ENCODE assay signal across 21 mouse cellular contexts in the genomic region with DNA sequence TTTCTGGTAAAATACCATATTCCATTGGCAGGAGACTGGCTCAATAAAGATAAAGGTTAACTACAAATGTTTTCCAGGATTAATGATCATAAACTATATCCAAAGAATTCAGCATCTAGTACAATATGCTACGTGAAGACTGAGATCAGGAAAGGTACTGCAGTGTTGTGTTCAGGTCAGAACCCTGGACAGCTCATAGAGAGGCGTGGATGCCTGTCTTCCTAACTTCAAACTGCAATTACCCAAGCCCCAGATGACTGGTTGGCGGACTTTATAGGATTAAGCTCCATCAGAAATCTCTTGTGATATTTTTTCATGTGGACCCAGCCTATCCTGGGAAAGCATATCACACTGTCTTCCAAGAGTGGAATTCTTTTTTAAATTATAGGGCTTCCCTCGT. TPM values are rescaled to one million over a fixed set of nuclear protein-coding genes. Genes with fewer than 3 reads are reported as not detected.
DNase-seq lines count a peak whose midpoint lies in the region; ATAC-seq and TF ChIP-seq lines count a peak whose summit lies in the region.
"Had no signal": no experiment of that assay in that cellular context is flagged by ENCODE, and none has a peak within 500 bp of the region (broad histone marks: within the 10 kb centered on the region; RNA-seq: fewer than 3 reads in every experiment).

No protein-coding gene starts in this region.

- H3K36me3 ChIP-seq in lung, postnatal 0 days (ENCODE audit: insufficient read depth, low read length), result no peaks in the 10 kb centered on the region
- no peaks in the 10 kb centered on the region for H3K36me3 ChIP-seq in midbrain, embryonic 10.5 days
- H3K36me3 ChIP-seq: hindbrain, embryonic 15.5 days had no signal

- WGBS in lung, postnatal 0 days, result 48% methylated on average over 4 of the region's 4 CpGs
- 60% methylated on average over 4 of the region's 4 CpGs for WGBS in midbrain, embryonic 10.5 days

- H3K9me3 ChIP-seq in lung, postnatal 0 days (ENCODE audit: low read length), result no peaks in the 10 kb centered on the region
- H3K9me3 ChIP-seq in midbrain, embryonic 10.5 days (replicated peaks), result no peaks in the 10 kb centered on the region
- H3K9me3 ChIP-seq: hindbrain, embryonic 15.5 days had no signal

- no peak overlapping the region for H3K4me2 ChIP-seq in lung, postnatal 0 days (replicated peaks; ENCODE audit: low read depth, low read length)
- H3K4me2 ChIP-seq: hindbrain, embryonic 15.5 days; liver, embryonic 11.5 days; midbrain, embryonic 11.5 days had no signal

- intact Hi-C loops in heart, postnatal 36 days (cut with DNase I), result loop anchor here (10.0 kb wide), 1 partner anchor 168 kb away; no protein-coding TSS in a partner anchor

- ATAC-seq in lung, postnatal 0 days, result no peak
- ATAC-seq: forebrain, postnatal 0 days had no signal

- H3K9ac ChIP-seq in lung, postnatal 0 days (replicated peaks; ENCODE audit: low read depth), result no peak overlapping the region
- H3K9ac ChIP-seq: forebrain, postnatal 0 days; hindbrain, embryonic 15.5 days had no signal

- H3K27me3 ChIP-seq in lung, postnatal 0 days (replicated peaks; ENCODE audit: insufficient read depth, low read length), result no peaks in the 10 kb centered on the region
- no peaks in the 10 kb centered on the region for H3K27me3 ChIP-seq in midbrain, embryonic 10.5 days (ENCODE audit: low read depth, poor library complexity, severe bottlenecking)
- H3K27me3 ChIP-seq: hindbrain, embryonic 15.5 days had no signal

- no peaks in the 10 kb centered on the region for H3K4me1 ChIP-seq in lung, postnatal 0 days (ENCODE audit: insufficient read depth, low read depth, low read length)
- 0 out of 2 replicates have a peak, but pooled peaks cover under 1% of the 10 kb centered on the region for H3K4me1 ChIP-seq in midbrain, embryonic 10.5 days
- H3K4me1 ChIP-seq: hindbrain, embryonic 15.5 days had no signal

- peak; percentile 34 for DNase-seq in heart, postnatal 4 days
- DNase-seq in heart, postnatal 36 days, result no peak
- peak; percentile 38 for DNase-seq in lung, postnatal 0 days (ENCODE audit: low spot score)
- DNase-seq in lung, adult 18-20 months, result no peak
- peak; percentile 37 for DNase-seq in ZHBTc4 (ENCODE audit: low read depth, low spot score)
- DNase-seq in mesoderm, embryonic 11.5 days (ENCODE audit: low read depth, low spot score), result peak; percentile 44
- no peak for DNase-seq in midbrain, embryonic 10.5 days (ENCODE audit: low spot score)
- DNase-seq in gastrocnemius, adult 8-10 months (ENCODE audit: low spot score in 2 of 2), result no peak
- DNase-seq: cerebellum, adult 18-20 months; forebrain, postnatal 0 days; gastrocnemius, postnatal 10 days; heart, adult 2 months; kidney, adult 8-10 months; right cerebral cortex, postnatal 14 days; thymus, postnatal 4 days had no signal

- TF ChIP-seq CTCF in lung, postnatal 0 days (IDR thresholded peaks at IDR 0.05), result no peak

- H3K27ac ChIP-seq in lung, postnatal 0 days (ENCODE audit: low read length), result no peak overlapping the region
- H3K27ac ChIP-seq in midbrain, embryonic 10.5 days (replicated peaks), result no peak overlapping the region
- H3K27ac ChIP-seq: heart, adult 2 months; hindbrain, embryonic 15.5 days; left cerebral cortex, adult 2 months had no signal

- H3K4me3 ChIP-seq in lung, postnatal 0 days (ENCODE audit: low read depth, low read length), result no peak overlapping the region
- no peak overlapping the region for H3K4me3 ChIP-seq in midbrain, embryonic 10.5 days
- H3K4me3 ChIP-seq: erythroblast, embryonic 14.5 days; heart, adult 2 months; hindbrain, embryonic 15.5 days; left cerebral cortex, adult 2 months had no signal

- TF ChIP-seq EP300 in lung, postnatal 0 days (IDR thresholded peaks at IDR 0.05), result no peak

RNA-seq across cellular contexts. Expression of a gene that starts 13.8 kb away (rescaled TPM):
- 1 to 10 TPM; 7.3 to 9.7 TPM for total RNA-seq in heart, postnatal 4 days (2021)
- 1 to 10 TPM; 3.5 to 4.6 TPM for total RNA-seq in heart, postnatal 36 days (2021)
- 12.2 and 13.4 TPM in 2 replicates for polyA plus RNA-seq in lung, postnatal 0 days (2015; fragmentation: Nextera tagmentation; extraction: Ambion mirVana)
- polyA plus RNA-seq in midbrain, embryonic 10.5 days (2016; fragmentation: Nextera tagmentation; extraction: Ambion mirVana), result 117 and 248 TPM in 2 replicates
- 1 to 10 TPM; 1.1 to 3.2 (median 2.2) TPM for total RNA-seq in gastrocnemius, adult 8-10 months (2022)
- total RNA-seq: common myeloid progenitor, adult 5-6 weeks had no signal

RNA-seq across cellular contexts. Expression of a gene that starts 19.0 kb away (rescaled TPM):
- total RNA-seq in heart, postnatal 4 days (2021), result 1 to 10 TPM; 1.0 to 1.2 TPM
- total RNA-seq in heart, postnatal 36 days (2021), result under 1 TPM; 0.19 to 0.28 TPM
- 0.95 and 1.2 TPM in 2 replicates for polyA plus RNA-seq in lung, postnatal 0 days (2015; fragmentation: Nextera tagmentation; extraction: Ambion mirVana)
- polyA plus RNA-seq in midbrain, embryonic 10.5 days (2016; fragmentation: Nextera tagmentation; extraction: Ambion mirVana), result 0.86 and 1.3 TPM in 2 replicates
- total RNA-seq in gastrocnemius, adult 8-10 months (2022), result under 1 TPM in 1 of 4 experiments, not detected in 3; 0.13 TPM
- polyA plus RNA-seq: erythroblast, embryonic 14.5 days had no signal

Comparison
In these comparisons a context has a peak if more than half of its experiments do, and no peak if none do; other contexts are left out.
1. DNase-seq: peak in heart, postnatal 4 days (single experiment), lung, postnatal 0 days (single experiment), ZHBTc4 (single experiment) and mesoderm, embryonic 11.5 days (single experiment); none in heart, postnatal 36 days (0 of 2), lung, adult 18-20 months (0 of 2), midbrain, embryonic 10.5 days (single experiment) and gastrocnemius, adult 8-10 months (0 of 2).